Mouse (Mus musculus) embryonic facial prominence, embryonic 12.5 days (tissue): ENCODE results near the gene Fam3a. TPM values are rescaled to one million over a fixed set of nuclear protein-coding genes. Genes with fewer than 3 reads are reported as not detected.
A peak's percentile ranks its signal among the peaks of the same experiment; 100 is the strongest.
"Not testable (repeated sequence)": the region's sequence is repeated elsewhere in the genome, so short reads cannot be mapped to it uniquely, and the experiment has no call there.

ENCODE experiments used
- ATAC-seq: fragments of 200-750 bp; cut with Nextera tagmentation; 2 replicates; pipeline ENCODE4 v1.8.0; 2017; ENCODE audit not compliant: insufficient number of reproducible peaks, insufficient read depth, low FRiP score, low TSS enrichment
- H3K27ac ChIP-seq: fragments of 300-500 bp; sonication (generic); 2 replicates; pipeline ENCODE4 v1.5.1; 2016; ENCODE audit warnings: mild to moderate bottlenecking
- H3K27me3 ChIP-seq: fragments of 300-500 bp; sonication (generic); 2 replicates; pipeline ENCODE4 v1.6.1; 2016; ENCODE audit warnings: mild to moderate bottlenecking, moderate library complexity
- H3K36me3 ChIP-seq: fragments of 300-500 bp; sonication (generic); 2 replicates; pipeline ENCODE4 v1.6.1; 2016; ENCODE audit warnings: mild to moderate bottlenecking
- H3K4me1 ChIP-seq: fragments of 300-500 bp; sonication (generic); 2 replicates; pipeline ENCODE4 v1.6.1; 2016
- H3K4me2 ChIP-seq: fragments of 300-500 bp; sonication (generic); replicated peaks from 2 replicates; pipeline ENCODE4 v1.6.1; 2016; ENCODE audit warnings: mild to moderate bottlenecking, moderate library complexity
- H3K4me3 ChIP-seq: fragments of 300-500 bp; sonication (generic); 2 replicates; pipeline ENCODE4 v1.5.1; 2016; ENCODE audit warnings: mild to moderate bottlenecking
- H3K9ac ChIP-seq: fragments of 300-500 bp; sonication (generic); 2 replicates; pipeline ENCODE4 v1.6.1; 2016; ENCODE audit warnings: mild to moderate bottlenecking, moderate library complexity
- H3K9me3 ChIP-seq: fragments of 300-500 bp; sonication (generic); 2 replicates; pipeline ENCODE4 v1.6.1; 2016; ENCODE audit warnings: mild to moderate bottlenecking, moderate library complexity
- WGBS: fragments of 180-500 bp; shearing (Covaris S2); methylation state at CpG from one replicate; pipeline ENCODE4 v1.1.7; 2016; 5-methylcytosine and 5-hydroxymethylcytosine counted together
- polyA plus RNA-seq: library from polyadenylated mRNA; unstranded; fragments of >200 nt; fragmentation: Nextera tagmentation; extraction: Ambion mirVana; gene quantifications from 2 replicates; pipeline ENCODE4 v1.2.1, GENCODE M21; 2016

The Fam3a gene
- polyA plus RNA-seq, 1 experiment from 2014 or later, result 34.3 TPM

GRCm38 (mm10) chrX:74388153-74388552 lies 4.9 kb downstream of the Fam3a start:
- H3K36me3 ChIP-seq, result 0 out of 2 replicates have a peak, but pooled peaks cover 3% of the 10 kb centered on the region
- H3K4me3 ChIP-seq, result no peak overlapping the region
- H3K9ac ChIP-seq, result no peak overlapping the region
- no peak for ATAC-seq
- H3K27ac ChIP-seq, result no peak overlapping the region
- no peaks in the 10 kb centered on the region for H3K27me3 ChIP-seq
- H3K4me1 ChIP-seq, result no peaks in the 10 kb centered on the region
- no peak overlapping the region for H3K4me2 ChIP-seq
- no peaks in the 10 kb centered on the region for H3K9me3 ChIP-seq

DNA sequence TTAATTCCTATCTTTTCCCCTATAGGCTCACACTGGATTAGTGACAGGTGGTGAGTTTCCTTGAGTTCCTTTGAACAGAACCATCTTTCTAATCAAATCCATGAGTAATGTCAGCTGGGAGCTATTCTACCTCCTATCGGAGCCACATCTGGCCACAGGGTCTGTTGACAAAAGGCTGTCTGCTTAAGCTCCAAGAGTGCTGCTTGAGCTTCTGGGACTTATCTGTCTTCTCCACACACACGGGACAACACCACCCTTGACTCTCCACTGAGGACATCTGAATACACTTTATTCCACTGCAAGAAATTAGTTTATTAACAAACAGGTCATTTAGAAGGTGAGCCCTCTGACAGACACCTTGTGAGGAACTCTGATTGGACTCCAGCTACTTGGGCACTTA lies 8.6 kb downstream of the Fam3a start:
- ATAC-seq, result no peak
- H3K27ac ChIP-seq, result no peak overlapping the region
- H3K27me3 ChIP-seq, result no peaks in the 10 kb centered on the region
- H3K4me3 ChIP-seq, result no peak overlapping the region
- H3K36me3 ChIP-seq, result 0 out of 2 replicates have a peak, but pooled peaks cover 3% of the 10 kb centered on the region
- no peaks in the 10 kb centered on the region for H3K9me3 ChIP-seq
- 55% methylated on average over 2 of the region's 2 CpGs for WGBS
- no peak overlapping the region for H3K9ac ChIP-seq
- no peak overlapping the region for H3K4me2 ChIP-seq
- no peaks in the 10 kb centered on the region for H3K4me1 ChIP-seq

- no peak within 1 kb of the TSS for H3K27ac ChIP-seq
These were observed 20.1 kb downstream of the Fam3a start, which contains the start of the genes Ubl4a and Slc10a3 for GRCm38 (mm10) chrX:74372888-74373549. Gene Ubl4a (minus strand): TSS chrX:74373218. Gene Slc10a3 (minus strand): TSS chrX:74373349.

GRCm38 (mm10) chrX:74368209-74368909 lies 24.7 kb downstream of the Fam3a start:
- Histone ChIP-seq H3K4me2 (peak overlapping the region; percentile 57), H3K9me3 (no peaks in the 10 kb centered on the region)
- ATAC-seq, result peak; percentile 75

More at GRCm38 (mm10) chrX:74372888-74373549, 20.1 kb downstream of the Fam3a start, which contains the start of the genes Ubl4a and Slc10a3:
- Histone ChIP-seq H3K27me3 (no peaks in the 10 kb centered on the region), H3K4me2 (peak within 1 kb of the TSS; percentile 50), H3K4me1 (no peaks in the 10 kb centered on the region), H3K9ac (peak within 1 kb of the TSS; percentile 47), H3K36me3 (no peaks in the 10 kb centered on the region), H3K9me3 (no peaks in the 10 kb centered on the region), H3K4me3 (peak within 1 kb of the TSS; percentile 40)
- WGBS, result 24% methylated on average over 31 of the region's 32 CpGs
- peak; percentile 88 for ATAC-seq

DNA sequence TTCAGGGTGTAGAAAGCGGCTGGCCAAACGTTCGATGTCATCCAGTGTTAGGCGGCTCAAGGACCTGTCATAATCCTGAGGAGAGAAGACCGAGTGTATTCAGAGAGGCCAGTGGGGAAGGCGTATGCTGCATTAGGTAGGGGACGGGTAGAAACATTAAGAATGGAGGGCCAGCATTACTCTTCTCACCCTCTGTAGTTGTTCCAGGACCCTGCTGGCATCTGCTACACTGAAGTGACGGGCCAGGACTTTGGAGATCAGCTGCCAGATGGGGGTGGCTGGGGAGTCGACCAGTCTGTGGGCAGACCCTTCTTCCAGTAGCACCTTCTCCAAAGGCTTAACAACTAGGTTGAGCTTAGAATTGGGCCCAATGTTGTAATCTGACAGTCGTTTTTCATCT lies 25.6 kb downstream of the Fam3a start:
- peak overlapping the region; percentile 57 for H3K4me2 ChIP-seq
- WGBS, result 71% methylated on average over 10 of the region's 10 CpGs
- peak overlapping the region; percentile 82 for H3K9ac ChIP-seq
- no peaks in the 10 kb centered on the region for H3K9me3 ChIP-seq
- peak overlapping the region; percentile 57 for H3K4me3 ChIP-seq
- H3K36me3 ChIP-seq, result no peaks in the 10 kb centered on the region
- no peak for ATAC-seq
- H3K27ac ChIP-seq, result no peak overlapping the region
- H3K27me3 ChIP-seq, result no peaks in the 10 kb centered on the region
- no peaks in the 10 kb centered on the region for H3K4me1 ChIP-seq

More at GRCm38 (mm10) chrX:74368209-74368909, 24.7 kb downstream of the Fam3a start:
- Histone ChIP-seq H3K4me1 (no peaks in the 10 kb centered on the region), H3K4me3 (peak overlapping the region; percentile 57), H3K36me3 (no peaks in the 10 kb centered on the region), H3K9ac (peak overlapping the region; percentile 82), H3K27me3 (no peaks in the 10 kb centered on the region), H3K27ac (peak overlapping the region; percentile 75)
- WGBS, result 31% methylated on average over 41 of the region's 49 CpGs

GRCm38 (mm10) chrX:74359171-74359570 lies 33.9 kb downstream of the Fam3a start:
- Histone ChIP-seq H3K4me2 (no peak overlapping the region), H3K27me3 (no peaks in the 10 kb centered on the region), H3K36me3 (no peaks in the 10 kb centered on the region), H3K4me1 (no peaks in the 10 kb centered on the region), H3K27ac (no peak overlapping the region), H3K9ac (no peak overlapping the region), H3K4me3 (no peak overlapping the region), H3K9me3 (no peaks in the 10 kb centered on the region)
- ATAC-seq, result no peak
- WGBS, result 42% methylated on average over 11 of the region's 11 CpGs

- H3K36me3 ChIP-seq, H3K4me3 ChIP-seq, ATAC-seq, H3K4me1 ChIP-seq, H3K9me3 ChIP-seq, H3K27ac ChIP-seq, H3K4me2 ChIP-seq, H3K9ac ChIP-seq, H3K27me3 ChIP-seq: not testable (repeated sequence)
- WGBS, result 93% methylated on average over 3 of the region's 3 CpGs
These were observed 36.0 kb downstream of the Fam3a start for GRCm38 (mm10) chrX:74357069-74357468.

DNA sequence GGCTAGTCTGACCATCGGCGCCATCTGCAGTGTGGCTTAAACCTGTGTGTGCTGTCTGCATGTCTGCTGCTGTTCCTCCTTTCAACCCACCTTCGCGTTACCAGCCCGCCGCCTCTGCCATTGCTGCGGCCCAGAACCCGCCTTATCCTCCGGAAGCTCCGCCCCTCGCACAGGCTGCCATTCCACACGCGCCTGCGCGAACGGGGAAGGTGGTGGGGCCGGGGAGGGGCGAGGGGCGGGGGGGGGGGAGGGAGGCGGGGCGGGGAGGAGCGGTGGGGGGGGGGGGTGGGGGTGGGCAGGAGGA lies 39.7 kb downstream of the Fam3a start, which contains the start of gene Lage3:
Gene Lage3, minus strand, starts transcription at position 152 of the 304 bp plus-strand sequence.
- Histone ChIP-seq H3K36me3 (no peaks in the 10 kb centered on the region), H3K27ac (peak within 1 kb of the TSS; percentile 36; the same call in 1 of the 2 replicates), H3K27me3 (no peaks in the 10 kb centered on the region), H3K4me1 (no peaks in the 10 kb centered on the region), H3K9ac (peak within 1 kb of the TSS; percentile 63), H3K4me3 (peak within 1 kb of the TSS; percentile 45), H3K9me3 (no peaks in the 10 kb centered on the region), H3K4me2 (peak within 1 kb of the TSS; percentile 50)
- 40% methylated on average over 12 of the region's 22 CpGs for WGBS
- ATAC-seq, result 0 out of 2 replicates have a peak, but pooled peaks have one; percentile 82

- peak overlapping the region; percentile 50 for H3K4me2 ChIP-seq
- H3K9me3 ChIP-seq, result no peaks in the 10 kb centered on the region
- peak overlapping the region; percentile 36; the same call in 1 of the 2 replicates for H3K27ac ChIP-seq
- H3K9ac ChIP-seq, result peak overlapping the region; percentile 63
- 31% methylated on average over 13 of the region's 13 CpGs for WGBS
- no peaks in the 10 kb centered on the region for H3K4me1 ChIP-seq
- 0 out of 2 replicates have a peak, but pooled peaks have one; percentile 47 for ATAC-seq
- peak overlapping the region; percentile 45 for H3K4me3 ChIP-seq
- no peaks in the 10 kb centered on the region for H3K36me3 ChIP-seq
- H3K27me3 ChIP-seq, result no peaks in the 10 kb centered on the region
These were observed 40.2 kb downstream of the Fam3a start for GRCm38 (mm10) chrX:74352645-74353466.
